Mouse (Mus musculus) adrenal gland, adult 8-10 months (tissue): Measurements from ENCODE around the gene Prl3a1. TPM values are rescaled to one million over a fixed set of nuclear protein-coding genes. Genes with fewer than 3 reads are reported as not detected.

Experiments used
- DNase-seq: peaks from one replicate; pipeline ENCODE4 v3.0.0; 2022
- total RNA-seq, 4 experiments: library from RNA; stranded (reverse); gene quantifications; 2 replicates each; pipeline ENCODE4 v1.2.4; 2022

The Prl3a1 gene
- not detected for total RNA-seq

- DNase-seq: no peak
Measured at GRCm38 (mm10) chr13:27259136-27259535, at the start of gene Prl3a1. Gene Prl3a1 (plus strand): TSS chr13:27259436.

GRCm38 (mm10) chr13:27241547-27241946 lies 17.7 kb upstream of the Prl3a1 start, which contains the start of gene Prl3b1:
Gene Prl3b1 (plus strand): TSS chr13:27241847.
- DNase-seq: no peak

GRCm38 (mm10) chr13:27312334-27313225 lies 53.3 kb downstream of the Prl3a1 start, which contains the start of gene Prl6a1:
Gene Prl6a1 (plus strand): TSS chr13:27312627.
- no peak for DNase-seq

Other genes with a start within 250 kb of the Prl3a1 start
- not detected for gene Prl, start 201.9 kb upstream of the Prl3a1 start, total RNA-seq
- gene Prl3d1, start 165.2 kb upstream of the Prl3a1 start, total RNA-seq: not detected
- gene Prl3d2, start 137.7 kb upstream of the Prl3a1 start, total RNA-seq: not detected
- gene Prl3d3, start 102.6 kb upstream of the Prl3a1 start, total RNA-seq: not detected
- not detected for gene Prl3c1, start 62.8 kb upstream of the Prl3a1 start, total RNA-seq
- not detected for gene Prl3b1, start 17.6 kb upstream of the Prl3a1 start, total RNA-seq
- gene Prl6a1, start 53.2 kb downstream of the Prl3a1 start, total RNA-seq: not detected
- gene Prl8a2, start 86.2 kb downstream of the Prl3a1 start, total RNA-seq: 1 to 10 TPM in 3 of 4 experiments, under 1 TPM in 1; 0.37 to 5.2 (median 3.1) TPM
- not detected for gene Prl2b1, start 131.4 kb downstream of the Prl3a1 start, total RNA-seq
- not detected for gene Prl8a6, start 179.3 kb downstream of the Prl3a1 start, total RNA-seq